Mouse (Mus musculus): ENCODE data around the gene Gad2. TPM values are rescaled to one million over a fixed set of nuclear protein-coding genes. Genes with fewer than 3 reads are reported as not detected.

Gad2 gene
- total RNA-seq, 2 experiments from 2014 or later = not detected

DNA sequence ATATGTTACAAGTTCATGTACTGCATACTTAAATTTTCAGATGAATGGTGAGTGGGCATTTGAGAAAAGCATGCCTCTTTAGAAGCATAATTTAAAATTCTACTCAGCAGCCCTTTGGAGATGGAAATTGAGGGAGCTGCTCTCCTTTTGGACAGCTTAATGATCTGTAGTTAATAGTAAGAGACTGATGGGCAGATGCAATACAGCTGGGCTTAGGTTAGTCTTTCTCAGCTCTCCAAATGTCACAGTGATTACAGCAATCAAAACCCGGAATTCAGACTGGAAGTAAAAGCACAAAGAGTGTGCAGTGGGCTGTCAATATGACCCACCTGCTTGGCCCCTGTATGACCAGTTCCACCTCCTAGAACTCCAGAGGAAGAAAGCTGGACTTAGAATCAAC lies 24.1 kb downstream of the Gad2 start:
- DNase-seq = no peak

DNA sequence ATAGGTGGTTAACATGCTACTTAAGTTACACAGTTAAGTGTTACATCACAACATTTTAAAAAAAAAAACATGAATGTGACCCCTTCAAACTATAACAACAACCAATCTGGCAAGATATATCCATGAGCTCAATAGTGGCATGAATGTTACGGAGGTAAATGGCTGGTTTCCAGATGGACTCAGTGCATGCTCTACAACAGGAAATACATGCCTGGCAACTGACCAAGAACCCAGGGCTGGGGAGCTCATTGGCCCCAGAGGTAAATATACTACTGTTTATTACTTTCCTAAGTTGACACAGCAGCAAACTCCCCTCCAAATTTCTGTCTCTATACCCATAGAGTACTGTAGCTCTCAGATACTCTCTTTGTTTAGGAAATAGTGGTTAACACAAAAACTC lies 26.4 kb downstream of the Gad2 start:
- DNase-seq = no peak

DNA sequence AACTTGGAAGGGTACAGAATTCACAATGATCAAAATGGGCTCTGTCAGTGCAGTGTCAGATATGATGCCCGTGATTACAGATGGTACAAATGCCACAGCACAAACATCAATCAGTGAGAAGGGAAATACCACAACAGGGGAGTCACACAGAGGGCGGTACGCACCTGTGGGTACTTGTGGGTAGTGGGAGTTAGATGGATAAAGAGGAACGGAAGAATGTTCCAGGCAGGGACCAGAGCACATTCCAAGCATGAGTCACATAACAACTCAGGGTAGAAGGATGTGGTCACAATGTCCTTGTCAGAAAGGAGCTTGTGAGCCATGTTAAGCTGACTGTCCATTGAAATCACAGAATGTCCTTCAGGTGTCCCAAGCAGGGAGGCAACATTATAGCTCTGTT lies 29.8 kb downstream of the Gad2 start:
- no peak for DNase-seq

DNA sequence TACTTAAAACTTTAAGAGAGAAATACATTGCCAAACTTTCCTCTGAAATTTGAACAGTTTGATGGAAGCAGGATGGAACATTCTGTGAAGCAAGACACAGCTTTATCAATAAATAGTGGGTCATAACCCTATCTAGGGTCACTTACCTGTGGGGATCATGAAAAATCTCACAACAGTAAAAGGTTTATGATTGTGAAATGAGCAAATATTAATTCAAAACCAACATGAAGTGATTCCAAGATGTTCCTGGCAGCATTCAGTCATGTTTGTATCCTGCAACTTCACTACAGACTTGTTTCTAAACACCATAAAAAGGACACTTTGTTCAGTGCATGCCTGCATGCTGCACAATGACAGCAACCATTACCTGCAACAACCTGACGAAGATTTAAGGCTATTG lies 41.7 kb downstream of the Gad2 start:
- no peak for DNase-seq

- peak; percentile 4 to 27 for DNase-seq
These were observed 48.4 kb downstream of the Gad2 start for GRCm38 (mm10) chr2:22670415-22670814.

DNA sequence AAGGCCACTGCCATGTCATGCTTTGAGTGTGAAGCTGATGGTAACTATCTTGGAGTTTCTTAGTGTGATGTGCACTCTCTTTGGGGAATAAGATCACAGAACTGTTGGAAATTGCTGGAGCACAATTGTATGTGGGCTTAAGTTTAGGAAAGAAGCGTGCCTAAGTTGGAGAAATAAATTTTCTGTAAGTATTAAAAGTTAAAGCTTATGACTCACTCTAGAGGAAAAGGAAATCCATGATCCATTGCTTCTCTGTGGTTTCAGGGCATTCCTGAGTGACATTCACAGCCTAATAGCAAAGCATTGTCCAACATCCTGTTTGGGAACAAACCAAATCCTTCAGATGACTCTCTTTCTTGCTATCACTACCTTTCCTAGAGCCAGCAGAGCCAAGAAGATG lies 49.3 kb downstream of the Gad2 start:
- DNase-seq = no peak

DNA sequence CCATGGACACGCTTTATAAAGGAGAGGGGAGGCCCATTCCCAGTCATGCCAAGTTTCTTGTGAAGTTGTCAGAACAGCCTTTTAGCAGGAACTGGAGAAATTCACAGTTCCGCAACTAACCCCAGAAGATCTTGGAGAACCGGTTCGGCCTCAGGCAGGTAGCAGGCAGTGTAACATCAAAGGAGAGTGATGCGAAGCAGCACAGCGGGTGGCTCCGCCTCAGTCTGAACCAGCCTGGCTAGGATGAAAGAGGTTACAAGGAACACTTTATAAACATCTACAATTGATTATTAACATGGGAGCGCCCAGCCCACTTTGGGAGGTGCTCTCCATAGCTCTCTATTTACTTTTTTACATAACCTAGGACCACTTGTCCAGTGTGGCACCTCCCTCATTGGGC lies 55.1 kb downstream of the Gad2 start:
- no peak for DNase-seq

DNA sequence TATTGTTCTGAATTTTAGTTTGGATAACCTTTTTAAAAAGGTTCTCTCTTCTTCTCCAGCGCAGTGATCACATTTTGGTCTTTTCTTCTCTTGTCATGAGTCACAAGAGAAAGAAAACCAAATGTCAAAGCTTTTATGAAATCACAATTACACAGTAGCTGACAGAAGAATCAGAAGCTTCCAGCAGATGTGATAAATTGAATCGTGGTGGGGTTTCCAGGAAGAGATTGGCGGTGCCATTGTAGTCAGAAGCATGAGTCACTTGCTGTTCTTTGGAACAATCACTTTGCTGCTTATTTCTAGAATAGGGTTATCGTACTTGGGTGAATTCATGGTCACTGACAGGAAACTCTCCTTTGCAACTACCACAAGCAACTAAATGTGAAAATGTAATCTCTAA lies 57.9 kb downstream of the Gad2 start:
- DNase-seq = peak in 1 of 2 experiments; percentile 6

GRCm38 (mm10) chr2:22689969-22690368 lies 68.0 kb downstream of the Gad2 start:
- peak in 1 of 2 experiments; percentile 20 for DNase-seq

GRCm38 (mm10) chr2:22704780-22705727 lies 83.0 kb downstream of the Gad2 start:
- peak; percentile 26 to 42 for DNase-seq

GRCm38 (mm10) chr2:22706233-22706632 lies 84.2 kb downstream of the Gad2 start:
- peak; percentile 11 to 23 for DNase-seq

GRCm38 (mm10) chr2:22721522-22722470 lies 99.8 kb downstream of the Gad2 start:
- peak; percentile 64 to 79 for DNase-seq

DNA sequence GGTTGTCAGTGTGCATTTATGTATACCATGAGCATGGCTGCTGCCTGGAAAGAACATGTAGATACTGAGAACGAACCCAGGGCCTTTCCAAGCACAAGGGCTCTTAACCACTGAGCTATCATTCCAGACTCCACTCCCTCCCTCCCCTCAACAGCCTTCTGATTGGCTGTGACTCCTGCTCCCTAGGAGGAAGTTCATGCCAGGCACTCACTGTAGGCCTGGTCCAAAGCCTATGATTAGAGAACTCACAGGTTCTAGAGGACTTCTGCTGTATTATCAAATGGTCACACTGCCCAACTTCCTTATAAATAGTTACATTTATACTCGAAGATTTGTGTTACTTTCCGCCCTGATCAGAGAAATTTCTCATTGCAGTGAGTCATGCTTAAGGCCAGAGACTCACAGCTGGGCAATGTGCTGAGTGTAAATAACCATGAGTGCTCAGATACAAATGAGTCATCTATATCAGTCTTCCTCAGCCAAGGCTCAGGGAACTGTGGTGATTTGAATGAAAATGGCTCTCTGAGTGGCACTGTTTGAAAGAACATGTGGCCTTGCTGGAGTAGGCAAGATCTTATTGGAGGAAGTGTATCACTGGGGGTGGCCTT lies 102.0 kb downstream of the Gad2 start:
- DNase-seq = no peak

DNA sequence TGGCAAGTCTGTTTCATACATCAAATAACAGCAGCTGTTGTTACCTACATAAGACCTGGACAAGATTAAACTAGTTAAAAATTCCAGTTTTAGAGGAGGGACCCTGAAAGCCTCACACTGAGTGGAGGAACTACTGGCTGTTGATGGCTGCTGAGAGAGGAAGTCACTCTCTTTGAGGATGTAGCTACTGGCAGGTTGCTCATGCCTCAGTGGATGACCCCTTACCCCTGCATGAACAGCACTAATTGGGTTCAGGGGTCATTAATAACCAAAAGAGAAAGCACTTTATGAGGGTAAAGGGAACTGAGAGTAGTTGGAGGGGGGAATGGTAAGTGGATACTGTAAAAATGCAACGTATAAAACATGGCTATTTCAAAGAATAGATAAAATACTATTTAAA lies 105.1 kb downstream of the Gad2 start:
- no peak for DNase-seq

GRCm38 (mm10) chr2:22736134-22736533 lies 114.1 kb downstream of the Gad2 start:
- DNase-seq = no peak

GRCm38 (mm10) chr2:22739369-22739768 lies 117.4 kb downstream of the Gad2 start:
- DNase-seq = no peak

DNA sequence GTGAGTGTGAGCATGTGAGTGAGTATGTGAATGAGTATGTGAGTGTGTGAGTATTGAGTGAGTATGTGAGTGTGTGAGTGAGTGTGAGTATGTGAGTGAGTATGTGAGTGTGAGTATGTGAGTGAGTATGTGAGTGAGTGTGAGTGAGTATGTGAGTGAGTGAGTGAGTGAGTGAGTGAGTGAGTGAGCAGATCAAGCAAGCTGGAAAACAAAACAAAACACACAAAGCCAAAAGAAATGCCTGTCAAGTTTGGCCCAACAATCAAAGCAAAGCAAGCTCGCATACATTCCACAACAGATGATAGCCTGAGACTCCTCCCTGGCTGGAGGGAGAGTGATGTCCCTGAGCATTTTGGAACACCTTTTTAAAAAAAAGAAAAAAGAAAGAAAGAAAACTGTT lies 118.4 kb downstream of the Gad2 start:
- DNase-seq = no peak

DNA sequence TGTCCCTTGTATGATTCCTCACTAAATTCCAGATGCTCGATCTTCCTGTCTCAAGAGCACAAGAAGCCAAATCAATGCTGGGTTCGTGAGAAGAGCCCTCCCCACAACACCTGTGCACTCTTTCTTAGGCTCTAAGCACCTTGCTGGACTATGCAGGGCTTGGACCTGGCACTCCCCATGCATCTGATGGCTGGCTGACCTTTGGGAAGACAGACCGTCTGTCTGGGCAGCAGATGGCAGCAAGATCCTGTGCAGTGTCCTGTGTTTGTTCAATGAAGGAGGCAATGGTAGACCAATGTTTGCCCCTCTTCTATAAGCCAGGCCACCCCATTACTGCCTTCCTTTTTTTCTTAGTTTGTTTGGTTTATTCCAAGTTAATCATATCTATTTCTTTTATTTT lies 119.2 kb downstream of the Gad2 start:
- DNase-seq = peak in 1 of 2 experiments; percentile 9

Data from heart, adult 18-20 months (tissue).